Mouse (Mus musculus) NIH3T3 (cell line): ENCODE results near the gene Zfp870.
A peak's percentile ranks its signal among the peaks of the same experiment; 100 is the strongest.

Experiments used
- DNase-seq: peaks from one replicate; pipeline ENCODE4 v3.0.0-alpha.2; 2012; ENCODE audit warnings: low read depth

Zfp870 gene

DNA sequence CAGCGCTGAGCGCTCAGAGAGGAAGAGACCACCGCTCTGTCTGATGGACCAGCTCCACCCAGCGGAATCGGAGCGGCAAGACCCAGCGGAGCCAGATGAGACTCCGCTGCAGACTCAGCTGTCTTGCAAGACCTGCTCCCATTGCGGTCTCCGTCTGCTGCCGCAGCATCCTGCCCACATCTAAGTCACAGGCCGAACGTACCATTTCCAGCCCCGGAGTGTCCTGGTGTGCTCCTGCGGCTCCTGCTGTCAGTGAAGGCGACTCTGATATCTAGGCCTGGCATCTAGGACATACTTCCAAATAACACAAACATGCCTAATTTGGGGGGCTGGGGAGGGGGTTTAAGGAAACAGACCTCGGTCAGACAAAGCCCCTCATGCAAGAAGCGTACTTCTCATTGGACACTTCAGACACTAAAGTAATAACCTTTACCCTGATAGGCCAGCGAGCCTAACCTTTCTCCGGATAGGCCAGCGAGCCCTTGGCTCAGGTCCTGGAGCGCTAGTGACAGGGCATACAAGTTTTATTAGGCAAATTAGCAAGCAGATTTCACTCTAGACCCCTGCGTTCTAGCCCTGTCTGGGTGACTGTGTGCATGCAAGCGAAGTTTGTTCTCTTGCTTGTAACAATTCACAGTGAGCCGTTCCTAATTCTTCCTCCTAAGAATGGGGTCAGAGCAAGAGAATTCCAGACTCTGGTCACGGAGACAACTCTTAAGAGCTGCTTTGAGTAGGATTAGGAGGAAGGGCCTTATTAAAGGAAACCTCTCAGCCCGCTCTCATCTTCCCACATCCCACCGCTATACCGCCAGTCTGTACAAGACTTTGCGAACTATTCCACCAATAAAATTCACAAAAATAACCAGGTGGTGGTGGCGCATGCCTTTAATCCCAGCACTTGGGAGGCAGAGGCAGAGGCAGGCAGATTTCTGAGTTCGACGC lies at the start of gene Zfp870:
Zfp870 (minus strand) TSS at position 404 of the 942 bp plus-strand sequence.
- DNase-seq, result peak; percentile 86

DNA sequence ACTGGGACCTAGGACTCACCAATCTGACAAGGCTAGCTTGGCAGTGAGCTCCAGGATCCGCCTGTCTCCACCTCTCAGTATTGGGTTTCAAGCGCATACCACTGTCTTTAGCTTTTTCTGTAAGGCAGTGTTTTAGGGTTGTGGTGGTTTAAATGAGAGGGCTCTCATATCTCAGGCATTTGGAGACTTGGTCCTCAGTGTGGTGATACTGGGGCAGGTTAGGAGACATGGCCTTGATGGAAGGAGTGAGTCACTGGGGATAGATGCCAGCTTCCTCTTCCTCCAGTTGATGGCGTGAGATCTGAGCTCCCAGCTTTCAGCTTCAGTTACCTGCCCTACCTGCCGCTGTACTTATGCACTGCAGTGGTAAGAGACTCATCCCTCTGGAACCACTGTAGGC lies 48.4 kb upstream of the Zfp870 start:
- no peak for DNase-seq

DNA sequence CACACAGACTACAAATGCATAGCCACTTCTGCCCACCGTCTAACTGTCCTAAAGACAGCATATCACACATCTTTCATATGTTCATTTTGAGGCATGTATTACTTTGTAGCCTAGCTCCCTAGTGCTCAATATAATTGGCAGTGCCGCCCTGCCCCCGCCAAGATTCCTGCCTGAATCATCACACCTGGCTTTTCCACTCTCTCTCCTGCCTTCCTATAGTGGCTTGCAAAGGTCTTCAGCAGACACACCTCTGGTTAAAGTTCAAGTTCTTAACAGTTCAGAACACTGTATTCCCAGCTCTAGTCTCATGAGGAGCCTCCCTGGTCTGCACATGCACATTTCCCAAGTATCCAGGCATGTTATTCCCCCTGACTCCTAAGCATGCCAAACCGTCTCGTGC lies 36.4 kb upstream of the Zfp870 start:
- no peak for DNase-seq

DNA sequence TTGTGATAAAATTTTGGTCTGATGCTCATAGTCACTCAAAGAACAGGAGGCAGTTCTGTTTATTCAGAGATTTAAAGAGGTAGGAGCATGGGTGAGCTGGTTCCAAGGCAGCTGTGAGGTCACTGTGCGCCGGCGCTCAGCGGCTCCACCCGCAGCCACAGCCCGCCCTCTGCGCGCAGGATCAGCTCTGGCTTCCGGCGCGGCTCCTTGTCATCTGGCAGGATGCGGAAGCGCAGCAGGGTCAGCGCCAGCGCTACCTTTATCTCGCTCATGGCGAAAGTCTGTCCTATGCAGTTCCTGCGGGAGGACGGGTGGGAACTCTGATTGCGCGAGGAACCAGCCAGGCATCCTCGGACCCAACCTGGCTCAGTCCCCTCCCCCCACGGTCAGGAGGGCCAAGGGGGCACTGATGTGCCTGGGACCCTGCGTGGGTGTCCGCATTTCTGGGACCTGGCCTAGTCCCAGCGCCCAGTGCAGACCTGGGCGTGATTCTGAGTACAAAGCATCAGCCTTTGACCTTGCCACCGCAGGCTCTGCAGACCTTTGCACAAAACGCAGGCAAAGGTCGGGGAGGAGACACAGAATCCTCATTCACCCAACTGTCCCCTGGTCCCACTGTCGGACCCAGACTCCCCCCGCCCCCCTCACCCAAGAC lies 33.3 kb upstream of the Zfp870 start:
- DNase-seq, result no peak

DNA sequence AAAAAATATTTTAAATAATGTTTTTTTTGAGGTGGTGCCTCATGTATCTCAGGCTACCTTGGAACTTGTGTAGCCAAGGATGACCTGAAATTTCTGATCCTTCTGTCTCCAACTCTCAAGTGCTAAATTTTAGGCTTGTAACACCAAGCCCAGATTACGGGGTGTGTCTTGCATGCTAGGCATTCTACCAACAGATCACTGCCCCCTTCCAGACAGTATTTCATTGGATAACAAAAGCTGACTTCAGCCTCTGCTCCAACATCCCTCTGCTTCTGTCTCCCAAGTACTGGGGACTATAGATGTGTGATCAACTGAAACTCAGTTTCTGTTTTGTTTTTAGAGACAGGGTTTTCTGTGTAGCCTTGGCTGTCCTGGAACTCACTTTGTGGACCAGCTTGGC lies 32.2 kb upstream of the Zfp870 start:
- no peak for DNase-seq

DNA sequence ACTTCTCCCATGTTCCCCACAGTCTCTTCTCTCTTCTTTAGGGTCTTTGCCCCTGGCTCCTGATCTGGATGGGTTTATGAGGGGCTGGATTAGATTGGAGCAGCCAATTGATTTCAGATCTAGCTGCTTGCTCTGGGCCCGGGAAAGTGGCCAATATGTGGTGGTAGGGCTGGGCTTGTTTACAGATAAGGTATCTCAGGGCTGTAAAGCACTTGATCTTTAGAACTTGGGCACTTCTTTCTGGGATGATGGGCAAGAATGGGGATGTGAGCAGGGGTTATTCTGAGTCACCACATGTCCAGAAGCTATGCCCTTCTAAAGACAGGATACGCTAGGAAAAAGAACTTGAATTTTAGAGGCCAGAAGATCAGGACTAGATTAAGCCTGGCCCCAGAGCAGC lies 27.7 kb upstream of the Zfp870 start:
- DNase-seq, result no peak

DNA sequence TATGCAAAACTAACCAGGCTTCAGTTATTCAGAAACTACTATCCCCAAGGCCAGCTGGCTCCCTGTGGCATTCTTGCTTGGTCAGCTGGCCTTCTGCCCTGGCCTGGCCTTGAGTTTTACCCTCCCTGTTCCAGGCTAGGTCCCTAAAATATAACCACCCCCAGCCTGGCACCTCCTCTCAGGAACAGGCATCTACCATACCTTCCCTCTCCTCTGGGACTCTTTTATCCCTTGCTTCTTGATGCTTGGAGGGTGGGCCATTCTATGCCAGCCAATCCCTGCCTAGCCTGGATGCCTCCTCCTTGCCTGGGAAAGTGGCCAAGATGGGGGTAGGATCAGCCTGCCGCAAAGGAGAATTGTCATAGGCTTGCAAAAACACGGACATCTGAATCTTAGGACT lies 25.7 kb upstream of the Zfp870 start, which contains the start of gene Cyp4f14:
Cyp4f14 (minus strand) TSS at position 212 of the 400 bp plus-strand sequence.
- DNase-seq, result peak; percentile 31

DNA sequence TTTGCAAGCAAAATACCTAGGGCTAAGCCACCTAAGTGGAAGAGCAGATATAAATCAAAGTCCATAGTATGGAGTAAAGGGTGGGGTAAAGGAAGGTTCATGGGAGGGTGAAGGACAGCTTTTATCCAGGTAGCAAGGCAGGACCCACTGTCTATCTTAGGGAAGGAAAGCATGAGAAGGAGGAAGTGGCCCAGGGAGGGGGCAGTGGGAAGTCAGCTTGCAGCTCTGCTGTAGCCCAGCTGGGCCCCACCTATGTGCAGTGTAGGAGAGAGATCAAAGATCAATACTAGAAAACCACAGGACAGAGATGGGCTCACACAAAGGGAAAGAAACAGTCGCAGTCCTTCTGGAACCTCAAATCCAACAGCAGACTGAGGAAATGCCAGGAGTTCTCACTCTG lies 24.6 kb upstream of the Zfp870 start:
- DNase-seq, result no peak

DNA sequence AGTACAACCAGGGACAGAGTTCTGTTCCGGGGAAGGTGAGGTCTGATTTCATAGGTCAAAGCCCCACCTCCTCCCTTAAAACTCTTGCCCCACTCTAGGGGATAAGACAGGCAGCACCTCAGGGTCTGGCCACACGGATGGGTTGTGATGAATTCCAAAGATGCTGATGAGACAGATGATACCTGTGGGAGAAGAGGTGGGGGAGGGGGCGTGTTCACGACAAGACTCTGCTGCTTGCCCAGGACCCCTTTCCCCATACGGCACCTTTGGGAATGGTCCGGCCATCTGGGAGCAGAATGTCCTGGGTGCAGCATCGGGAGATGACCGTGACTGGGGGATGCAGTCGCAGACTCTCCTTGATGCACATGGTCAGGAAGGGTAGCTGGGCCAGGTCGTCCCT lies 14.7 kb upstream of the Zfp870 start:
- no peak for DNase-seq

DNA sequence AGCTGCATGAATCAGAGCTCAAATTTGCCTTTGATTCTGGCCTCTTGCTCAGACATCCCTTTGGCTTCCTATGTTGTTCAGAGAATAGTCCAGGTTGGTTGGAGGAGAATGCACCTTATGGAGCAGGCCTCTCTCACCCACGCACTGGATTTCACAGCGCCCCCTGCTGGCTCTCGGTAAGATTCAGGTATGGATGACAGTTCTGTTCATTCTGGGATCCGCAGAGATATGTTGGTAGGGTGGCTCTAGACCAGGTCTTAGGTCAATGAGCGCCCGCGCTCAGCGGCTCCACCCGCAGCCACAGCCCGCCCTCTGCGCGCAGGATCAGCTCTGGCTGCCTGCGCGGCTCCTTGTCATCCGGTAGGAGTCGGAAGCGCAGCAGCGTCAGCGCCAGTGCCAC lies 13.8 kb upstream of the Zfp870 start:
- peak; percentile 47 for DNase-seq

DNA sequence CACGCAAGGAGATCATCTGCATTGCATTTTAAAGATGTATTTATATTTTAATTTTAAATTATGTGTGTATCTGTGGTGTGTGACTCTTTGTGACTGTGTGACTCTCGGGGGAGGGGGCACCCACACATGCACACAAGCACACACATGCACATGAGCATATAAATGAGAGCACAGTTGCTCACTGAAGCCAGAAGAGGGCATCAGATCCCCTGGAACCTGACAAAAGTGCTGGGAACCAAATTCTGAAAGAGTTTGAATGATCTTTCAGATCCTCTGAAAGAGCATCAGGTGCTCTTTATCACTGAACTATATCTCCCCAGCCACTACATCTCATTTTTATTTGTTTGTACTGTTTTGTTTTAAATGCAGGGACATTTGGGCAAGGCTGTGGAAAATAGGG lies 13.0 kb upstream of the Zfp870 start:
- DNase-seq, result peak; percentile 56

DNA sequence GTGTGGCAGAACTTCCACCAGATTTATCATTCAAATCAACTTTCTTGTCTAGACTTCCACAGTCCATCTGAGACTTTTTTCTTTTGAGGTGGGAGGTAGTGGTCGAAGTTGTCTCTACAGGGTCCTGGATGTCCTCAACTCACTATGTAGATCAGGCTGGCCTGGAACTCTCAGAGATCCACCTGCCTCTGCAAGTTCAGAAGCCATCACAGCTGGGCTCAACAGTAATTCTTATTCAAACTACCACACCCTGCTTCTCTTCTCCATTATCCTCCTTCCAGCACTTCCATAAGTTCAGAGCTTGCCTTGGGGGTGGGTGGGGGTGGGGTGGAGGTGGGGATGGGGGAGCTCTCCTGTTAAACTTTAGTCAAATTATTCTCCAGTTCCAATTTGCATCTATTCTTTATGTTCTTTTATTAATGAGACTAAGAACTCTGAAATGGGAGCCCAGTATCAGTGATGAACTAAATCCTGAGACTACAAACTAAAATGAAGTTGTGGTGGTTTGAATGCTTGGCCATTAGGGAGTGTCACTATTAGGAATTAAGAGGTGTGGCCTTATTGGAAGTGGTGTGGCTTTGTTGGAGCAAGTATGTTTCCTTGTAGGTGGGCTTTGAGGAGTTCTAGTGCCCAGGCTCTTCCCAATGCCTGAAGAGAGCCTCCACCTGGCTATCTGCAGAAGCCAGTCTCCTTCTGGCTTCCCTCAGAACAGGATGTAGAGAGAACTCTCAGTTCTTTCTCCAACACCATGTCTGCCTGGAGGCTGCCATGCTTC lies 10.5 kb upstream of the Zfp870 start:
- no peak for DNase-seq

DNA sequence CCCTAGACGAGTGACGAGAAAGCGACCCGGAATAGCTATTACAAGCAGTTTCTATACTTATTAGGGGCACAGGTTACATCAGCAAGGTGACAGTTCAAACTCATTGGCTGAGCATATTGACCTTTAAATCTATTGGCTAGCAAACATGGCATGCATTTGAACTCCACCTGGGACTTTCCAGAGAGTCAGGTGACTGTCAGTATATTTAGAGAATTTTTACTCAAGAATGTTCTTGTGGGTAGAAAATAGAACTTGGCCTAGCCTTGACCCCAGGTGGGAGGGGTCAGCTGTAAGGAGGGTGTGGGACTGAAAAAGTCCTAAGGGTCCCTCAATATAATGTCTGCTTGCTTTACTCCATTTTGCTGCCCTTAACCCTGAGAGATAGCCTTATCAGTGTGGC lies 4.0 kb upstream of the Zfp870 start:
- DNase-seq, result no peak

DNA sequence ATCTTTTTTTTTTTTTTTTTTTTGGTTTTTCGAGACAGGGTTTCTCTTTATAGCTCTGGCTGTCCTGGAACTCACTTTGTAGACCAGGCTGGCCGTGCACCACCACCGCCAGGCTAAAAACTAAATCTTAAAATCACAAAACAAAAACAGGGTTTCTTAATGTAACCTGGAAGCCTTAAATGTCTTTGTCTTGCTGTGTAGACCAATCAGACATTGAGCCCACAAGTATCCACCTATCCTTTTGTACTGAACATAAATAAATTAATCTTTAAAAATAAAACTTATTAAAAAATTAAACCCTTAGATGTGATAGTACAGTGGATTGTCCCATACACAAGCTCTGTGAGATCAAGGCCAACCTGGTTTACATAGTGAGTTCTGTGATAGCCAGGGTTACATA lies 2.5 kb upstream of the Zfp870 start:
- DNase-seq, result no peak

DNA sequence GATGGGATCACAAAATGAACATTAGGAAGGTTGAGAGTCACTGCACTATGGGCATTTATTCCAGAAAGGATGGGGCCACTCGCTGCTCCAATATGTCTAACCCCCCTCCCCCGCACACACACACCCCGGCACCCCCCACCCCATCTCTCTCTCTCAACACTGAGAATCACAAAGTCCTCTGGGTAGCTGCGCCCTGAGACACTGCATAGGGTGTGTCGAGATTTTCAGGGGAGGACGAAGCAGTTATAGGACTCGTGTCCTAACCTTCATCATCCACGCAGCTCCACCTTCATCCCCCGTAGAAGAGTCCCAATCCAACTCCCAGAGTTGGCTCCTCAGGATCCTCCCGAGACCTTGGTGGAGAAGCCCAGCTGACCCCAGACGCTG lies 597 bp downstream of the Zfp870 start:
- no peak for DNase-seq

DNA sequence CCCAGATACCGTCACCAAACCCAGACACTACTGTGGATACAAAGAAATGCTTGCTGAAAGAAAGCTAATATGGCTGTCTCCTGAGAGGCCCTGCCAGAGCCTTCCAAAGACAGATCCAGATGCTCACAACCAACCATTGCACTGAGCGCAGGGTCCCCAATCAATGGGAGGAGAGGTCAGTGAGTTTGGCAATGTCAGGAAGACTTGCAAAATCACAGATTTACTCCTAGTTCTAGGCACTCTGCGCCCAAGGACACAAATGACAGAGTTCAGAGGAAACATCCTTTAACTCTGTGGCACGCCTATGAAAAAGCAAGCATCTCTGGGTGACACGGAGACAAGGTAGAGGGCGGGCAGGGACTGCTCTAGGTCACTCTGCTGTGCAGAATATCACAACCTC lies 1.8 kb downstream of the Zfp870 start:
- DNase-seq, result no peak

DNA sequence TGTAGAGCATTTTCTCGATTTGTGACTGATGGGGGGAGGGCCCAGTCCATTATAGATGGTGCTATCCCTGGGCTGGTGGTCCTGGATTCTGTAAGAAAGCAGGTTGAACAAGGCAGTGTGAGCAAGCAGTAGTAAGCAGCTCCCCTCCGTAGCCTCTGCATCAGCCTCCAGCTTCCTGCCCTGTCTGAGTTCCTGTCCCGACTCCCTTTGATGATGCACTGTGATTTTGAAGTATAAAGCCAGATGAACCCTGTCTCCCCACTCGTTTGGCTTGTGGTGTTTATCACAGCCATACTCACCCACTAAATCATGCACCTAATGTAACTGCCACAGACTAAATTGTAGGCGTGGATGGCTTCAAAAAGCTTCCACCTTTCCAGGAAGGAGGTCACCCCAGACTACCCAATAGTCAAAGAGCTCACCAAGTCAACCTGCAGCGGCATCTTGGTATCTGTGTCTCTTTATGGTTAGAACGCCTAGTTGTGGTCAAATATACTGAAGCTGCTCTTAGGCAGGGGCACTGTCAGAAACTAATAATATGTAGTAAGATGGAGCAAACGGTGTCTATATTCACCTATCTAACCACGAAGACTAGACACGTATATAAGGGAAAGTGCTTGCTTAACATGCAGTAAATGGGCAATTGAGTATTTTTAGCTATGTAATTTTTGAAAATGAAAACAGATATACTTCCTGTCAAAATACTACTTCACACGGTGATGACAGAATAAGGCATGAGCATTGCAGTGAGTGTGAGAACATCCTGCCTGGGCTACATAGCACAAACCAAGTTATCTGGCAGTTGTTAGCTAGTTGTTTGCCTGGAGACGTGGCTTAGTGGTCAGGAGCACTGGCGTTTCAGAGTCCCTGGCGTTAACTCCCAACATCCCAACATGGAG lies 10.9 kb downstream of the Zfp870 start:
- DNase-seq, result no peak

DNA sequence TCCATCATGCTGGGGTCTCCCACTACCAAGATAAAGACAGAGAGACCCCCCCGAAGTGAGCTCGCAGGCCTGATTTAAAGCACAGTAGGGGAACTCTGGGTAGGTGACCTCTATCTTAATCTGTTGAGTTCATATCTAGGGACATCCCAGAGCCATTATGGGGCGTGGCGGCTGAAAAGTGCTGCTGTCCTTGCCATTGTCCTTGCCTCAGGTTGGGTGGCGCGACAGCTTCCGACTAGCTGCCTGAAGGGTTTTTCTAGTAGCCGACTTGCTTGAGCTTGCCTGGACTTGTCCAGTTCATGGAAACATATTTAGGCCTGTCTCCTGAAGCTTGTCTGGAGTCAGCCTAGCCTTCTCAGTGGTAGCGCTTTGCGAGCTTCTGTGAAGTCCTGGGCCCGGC lies 12.7 kb downstream of the Zfp870 start:
- DNase-seq, result no peak

DNA sequence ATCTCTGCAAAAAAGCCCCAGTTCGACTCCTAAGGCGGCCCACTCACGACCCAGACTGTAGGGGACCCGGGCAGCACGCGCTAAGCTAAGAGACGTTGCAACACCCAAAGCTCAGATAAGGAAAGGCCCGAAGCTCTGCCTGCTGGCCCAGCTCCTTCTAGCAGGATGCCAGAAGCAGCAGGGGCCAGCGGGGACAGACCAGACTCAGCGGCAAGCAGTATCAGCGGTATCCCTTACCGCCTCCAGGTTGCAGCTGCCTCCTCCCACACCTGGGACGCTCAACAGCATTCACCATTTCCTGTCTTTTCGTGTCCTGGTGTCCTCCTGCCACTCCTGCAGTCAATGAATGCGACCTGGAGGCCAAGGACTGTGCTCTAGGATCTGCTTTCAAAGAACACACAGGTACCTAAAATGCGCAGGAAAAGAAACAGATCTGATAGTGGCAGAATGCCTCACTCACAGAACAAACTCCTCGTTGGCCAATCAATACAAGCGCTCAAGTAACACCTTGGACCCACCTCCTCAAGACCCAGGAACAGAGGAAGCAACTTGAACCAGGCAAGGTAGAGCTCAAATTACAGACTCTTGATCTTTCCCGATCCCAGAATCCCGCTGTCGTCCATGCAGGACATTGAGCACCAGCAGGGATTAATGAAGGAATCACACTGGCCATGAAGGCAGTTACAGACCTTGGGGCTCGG lies 13.8 kb downstream of the Zfp870 start:
- DNase-seq, result no peak

DNA sequence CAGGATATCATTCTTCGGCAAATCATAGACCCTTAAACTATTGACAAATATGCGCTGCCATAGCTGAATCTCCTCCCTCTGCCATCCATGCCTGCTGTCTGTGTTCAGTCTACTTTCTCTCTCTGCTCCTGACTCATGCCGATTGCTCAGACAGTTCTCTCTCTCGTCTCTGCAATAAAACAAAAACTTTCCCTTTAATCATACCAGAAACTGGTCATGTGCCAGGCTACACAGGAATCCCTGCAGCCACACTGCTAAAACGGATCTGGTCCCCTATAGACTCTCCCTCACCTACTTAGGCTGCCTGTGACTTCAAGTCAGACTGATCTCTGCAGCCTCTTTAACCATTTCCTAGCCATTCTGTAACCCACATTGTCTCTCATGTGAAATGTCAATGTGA lies 18.7 kb downstream of the Zfp870 start:
- DNase-seq, result peak; percentile 32

DNA sequence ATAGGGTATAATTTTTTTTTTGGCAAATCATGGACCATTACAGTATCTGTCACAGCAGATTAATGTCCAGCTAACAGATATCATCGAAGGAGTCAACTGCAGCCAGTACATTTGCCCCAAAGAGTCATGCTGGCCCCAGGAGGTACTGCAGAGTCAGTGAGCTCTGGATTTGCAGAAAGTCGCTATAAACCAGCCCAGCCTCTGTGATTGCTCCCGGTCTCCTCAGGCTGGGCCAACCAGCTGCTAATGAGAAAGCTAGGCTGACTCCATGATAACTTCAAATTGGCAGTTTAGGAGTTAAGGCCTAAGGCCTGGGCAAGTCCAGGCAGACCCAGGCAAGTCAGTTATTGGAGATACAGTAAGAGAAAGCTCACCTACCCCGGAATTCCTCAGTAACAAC lies 19.4 kb downstream of the Zfp870 start:
- no peak for DNase-seq
